Mouse (Mus musculus) hindbrain, postnatal 0 days (tissue): ENCODE measurements at regions not wholly inside any gene's neighbourhood (a gene's known extent, or its start where the extent isn't known, plus 50 kb on each side); places are given as distances from the start of the nearest gene placed in this dataset.

Source experiments
- ATAC-seq: fragments of 200-750 bp; cut with Nextera tagmentation; 2 replicates; pipeline ENCODE4 v1.8.0; 2017; ENCODE audit warnings: mild to moderate bottlenecking, moderate TSS enrichment, moderate library complexity
- DNase-seq: peaks from one replicate; pipeline ENCODE4 v3.0.0-alpha.2; 2015; ENCODE audit warnings: low spot score
- H3K27ac ChIP-seq: fragments of 300-500 bp; sonication (generic); 2 replicates; pipeline ENCODE4 v1.5.1; 2014; ENCODE audit warnings: mild to moderate bottlenecking
- H3K27me3 ChIP-seq: fragments of 300-500 bp; sonication (generic); 2 replicates; pipeline ENCODE4 v1.6.1; 2014; ENCODE audit warnings: low read length, mixed read lengths; ENCODE audit not compliant: insufficient read depth
- H3K36me3 ChIP-seq: fragments of 300-500 bp; sonication (generic); 2 replicates; pipeline ENCODE4 v1.6.1; 2014; ENCODE audit warnings: low read length, mixed read lengths; ENCODE audit not compliant: insufficient read depth
- H3K4me1 ChIP-seq: fragments of 300-500 bp; sonication (generic); 2 replicates; pipeline ENCODE4 v1.6.1; 2014; ENCODE audit warnings: antibody characterized with exemption, low read length, mixed read lengths; ENCODE audit not compliant: insufficient read depth
- H3K4me2 ChIP-seq: fragments of 300-500 bp; sonication (generic); 2 replicates; pipeline ENCODE4 v1.6.1; 2014; ENCODE audit warnings: low read depth, mild to moderate bottlenecking, low read length, moderate library complexity, mixed read lengths
- H3K4me3 ChIP-seq: fragments of 300-500 bp; sonication (generic); 2 replicates; pipeline ENCODE4 v1.5.1; 2014; ENCODE audit warnings: low read length
- H3K9ac ChIP-seq: fragments of 300-500 bp; sonication (generic); replicated peaks from 2 replicates; pipeline ENCODE4 v1.6.1; 2014; ENCODE audit warnings: mild to moderate bottlenecking, low read length, moderate library complexity, mixed read lengths
- H3K9me3 ChIP-seq: fragments of 300-500 bp; sonication (generic); 2 replicates; pipeline ENCODE4 v1.6.1; 2016; ENCODE audit warnings: low read length, mixed read lengths
- CTCF ChIP-seq: IDR thresholded peaks from 2 replicates; pipeline ENCODE4 v1.5.1; 2016; ENCODE audit warnings: antibody characterized with exemption, control low read depth, low read depth
- WGBS: fragments of 180-500 bp; shearing (Covaris S2); extraction: QIAGEN DNeasy Blood & Tissue Kit; methylation state at CpG from one replicate; pipeline ENCODE4 v1.1.7; 2014; 5-methylcytosine and 5-hydroxymethylcytosine counted together

- Histone ChIP-seq H3K4me1 (no peaks in the 10 kb centered on the region), H3K27me3 (no peaks in the 10 kb centered on the region), H3K4me2 (no peak overlapping the region), H3K36me3 (no peaks in the 10 kb centered on the region), H3K4me3 (no peak overlapping the region), H3K27ac (no peak overlapping the region), H3K9ac (no peak overlapping the region), H3K9me3 (no peaks in the 10 kb centered on the region)
- 0 out of 2 replicates have a peak, but pooled peaks have one; percentile 58 for ATAC-seq
- TF ChIP-seq CTCF = no peak
- WGBS = 15% methylated on average over 3 of the region's 3 CpGs
- DNase-seq = peak; percentile 24
Observed at GRCm38 (mm10) chr1:26631442-26631841, 55.8 kb downstream of the 4931408C20Rik start.
